Mouse (Mus musculus): Measurements from ENCODE around the gene Wdr24.
A peak's percentile ranks its signal among the peaks of the same experiment; 100 is the strongest.
"Not testable (repeated sequence)": the region's sequence is repeated elsewhere in the genome, so short reads cannot be mapped to it uniquely, and the experiment has no call there.

The Wdr24 gene

GRCm38 (mm10) chr17:25807452-25807851 is 16.0 kb upstream of the Wdr24 start:
- DNase-seq (ENCODE audit: low read depth, low spot score): not testable (repeated sequence)

- no peak for DNase-seq (ENCODE audit: low read depth, low spot score)
These were observed 15.4 kb upstream of the Wdr24 start for GRCm38 (mm10) chr17:25808028-25808427.

- DNase-seq (ENCODE audit: low read depth, low spot score): peak; percentile 92
These were observed 14.4 kb upstream of the Wdr24 start, which contains the start of gene Fbxl16 for GRCm38 (mm10) chr17:25808789-25809605. TSS of gene Fbxl16 (plus strand) at chr17:25809085.

GRCm38 (mm10) chr17:25809606-25810340 is 13.7 kb upstream of the Wdr24 start:
- DNase-seq (ENCODE audit: low read depth, low spot score): no peak

- DNase-seq (ENCODE audit: low read depth, low spot score): no peak
These were observed 12.5 kb upstream of the Wdr24 start for GRCm38 (mm10) chr17:25810890-25811289.

DNA sequence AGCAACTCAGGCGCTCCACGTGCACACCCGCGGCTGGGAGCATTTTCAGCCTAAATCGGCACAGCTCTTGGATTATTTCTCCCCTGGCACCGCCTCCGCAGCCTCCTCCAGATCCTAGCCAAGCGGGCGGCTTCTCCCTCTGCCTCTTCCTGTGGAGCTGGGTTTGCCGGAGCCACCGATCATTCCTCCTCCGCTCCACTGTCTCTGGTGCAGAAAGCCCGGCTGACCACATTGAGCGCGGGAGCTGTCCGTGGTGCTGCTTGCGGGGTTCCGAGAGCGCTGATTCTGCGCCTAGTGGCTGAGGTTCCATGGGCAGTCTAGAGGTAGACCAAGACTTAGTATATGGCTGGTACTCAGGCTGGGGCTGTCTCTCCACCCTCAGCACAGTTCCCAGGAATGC is 10.0 kb upstream of the Wdr24 start:
- DNase-seq (ENCODE audit: low read depth, low spot score): peak; percentile 91

- DNase-seq (ENCODE audit: low read depth, low spot score): no peak
These were observed 5.8 kb upstream of the Wdr24 start for GRCm38 (mm10) chr17:25817662-25818061.

DNA sequence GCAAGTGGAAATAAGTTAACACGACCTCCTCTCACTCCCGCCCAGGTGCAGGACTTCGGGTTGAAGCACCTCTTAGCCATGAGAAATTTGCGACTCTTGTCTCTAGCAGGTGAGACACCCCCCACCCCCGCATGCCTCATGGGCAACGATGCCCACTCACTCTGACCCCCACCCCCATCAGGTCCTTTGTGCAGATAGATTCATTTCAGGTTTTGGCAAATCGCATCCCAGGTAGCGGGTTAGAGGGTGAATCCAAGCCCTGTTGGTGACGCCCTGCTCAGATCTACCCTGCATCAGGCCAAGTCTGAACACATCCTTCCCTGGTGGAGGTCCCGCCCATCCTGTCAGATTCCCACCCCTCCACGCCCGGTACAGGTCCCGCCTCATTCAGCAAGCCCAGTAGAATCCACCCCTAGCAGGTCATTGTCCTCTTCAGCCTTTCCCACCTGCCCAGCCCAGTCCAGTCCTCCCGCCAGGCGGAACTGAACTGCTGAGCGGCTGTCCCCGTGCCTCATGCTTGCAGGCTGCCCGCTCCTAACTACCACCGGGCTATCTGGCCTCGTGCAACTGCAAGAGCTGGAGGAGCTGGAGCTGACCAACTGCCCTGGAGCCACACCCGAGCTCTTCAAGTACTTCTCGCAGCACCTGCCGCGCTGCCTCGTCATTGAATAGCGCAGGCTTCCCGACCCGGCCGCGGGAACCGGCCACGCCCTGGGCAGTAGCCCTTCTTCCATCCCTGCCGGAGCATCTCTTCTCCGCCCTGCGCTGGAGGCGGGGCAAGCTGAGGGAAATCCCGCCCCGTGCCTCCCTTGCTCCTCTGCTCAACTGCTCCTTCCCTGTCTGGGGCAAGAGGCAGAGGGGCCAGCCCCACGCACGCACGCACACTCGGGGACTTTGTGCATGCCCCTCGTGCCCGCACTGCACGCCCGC is 4.3 kb upstream of the Wdr24 start:
- peak; percentile 82 for DNase-seq (ENCODE audit: low read depth, low spot score)

DNA sequence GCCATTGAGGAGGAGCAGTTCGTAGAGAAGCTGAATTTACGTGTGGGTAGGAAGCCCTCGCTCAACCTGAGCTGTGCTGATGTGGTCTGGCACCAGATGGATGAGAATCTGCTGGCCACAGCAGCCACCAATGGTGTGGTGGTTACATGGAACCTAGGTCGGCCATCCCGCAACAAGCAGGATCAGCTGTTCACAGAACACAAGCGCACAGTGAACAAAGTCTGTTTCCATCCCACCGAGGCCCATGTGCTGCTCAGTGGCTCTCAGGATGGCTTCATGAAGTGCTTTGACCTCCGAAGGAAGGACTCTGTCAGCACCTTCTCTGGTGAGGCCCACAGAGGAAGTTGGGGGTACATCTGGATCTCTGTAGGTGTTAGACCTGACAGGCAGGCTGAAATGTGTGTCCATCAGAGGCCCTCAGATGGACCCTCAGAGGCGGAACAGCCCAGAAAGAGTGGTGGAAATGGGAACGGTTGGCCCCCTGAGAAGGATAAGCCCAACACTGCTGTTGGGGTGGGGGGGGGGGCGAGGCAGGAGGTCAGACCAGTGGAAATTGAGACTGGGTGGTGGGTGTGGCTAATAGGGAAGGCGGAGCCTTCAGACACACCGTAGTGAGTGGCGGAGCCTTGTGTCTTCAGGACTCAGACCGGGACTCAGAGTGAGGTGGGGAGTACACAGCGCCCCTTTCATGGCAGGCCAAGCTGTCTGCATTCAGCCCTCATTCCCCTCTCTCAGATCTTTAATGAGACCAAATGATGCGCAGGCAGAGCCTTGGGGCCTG is 1.1 kb downstream of the Wdr24 start:
- peak; percentile 50 for DNase-seq (ENCODE audit: low read depth, low spot score)

DNA sequence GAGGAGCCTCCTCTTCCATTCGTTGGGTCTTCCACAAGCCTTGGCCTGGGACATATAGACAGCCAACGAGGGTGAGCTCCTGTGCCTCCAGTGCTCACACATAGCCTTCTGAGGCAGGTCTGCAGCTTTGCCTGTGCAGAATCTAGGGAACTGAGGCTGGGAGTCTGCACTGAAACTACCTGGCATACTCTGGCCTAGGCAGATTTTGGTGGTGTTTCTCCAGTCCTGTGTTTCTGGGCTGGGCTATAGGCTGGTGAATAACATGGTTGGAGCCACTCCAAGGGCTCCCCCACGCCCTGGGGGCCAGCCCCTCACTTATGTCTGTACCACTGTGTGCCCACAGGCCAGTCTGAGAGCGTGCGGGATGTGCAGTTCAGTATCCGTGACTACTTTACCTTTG is 1.9 kb downstream of the Wdr24 start:
- no peak for DNase-seq (ENCODE audit: low read depth, low spot score)

DNA sequence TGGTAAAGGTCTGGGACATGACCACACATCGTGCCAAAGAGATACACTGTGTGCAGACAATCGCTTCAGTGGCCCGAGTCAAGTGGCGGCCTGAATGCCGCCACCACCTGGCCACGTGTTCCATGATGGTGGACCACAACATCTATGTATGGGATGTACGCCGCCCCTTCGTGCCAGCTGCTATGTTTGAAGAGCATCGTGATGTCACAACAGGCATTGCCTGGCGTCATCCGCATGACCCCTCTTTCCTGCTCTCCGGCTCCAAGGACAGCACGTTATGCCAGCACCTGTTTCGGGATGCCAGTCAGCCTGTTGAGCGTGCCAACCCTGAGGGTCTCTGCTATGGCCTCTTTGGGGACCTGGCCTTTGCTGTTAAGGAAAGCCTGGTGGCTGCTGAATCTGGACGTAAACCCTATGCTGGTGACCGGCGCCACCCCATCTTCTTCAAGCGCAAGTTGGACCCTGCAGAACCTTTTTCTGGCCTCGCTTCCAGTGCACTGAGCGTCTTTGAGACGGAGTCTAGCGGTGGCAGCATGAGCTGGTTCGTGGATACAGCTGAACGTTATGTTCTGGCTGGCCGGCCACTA is 2.6 kb downstream of the Wdr24 start:
- DNase-seq (ENCODE audit: low read depth, low spot score): no peak

DNA sequence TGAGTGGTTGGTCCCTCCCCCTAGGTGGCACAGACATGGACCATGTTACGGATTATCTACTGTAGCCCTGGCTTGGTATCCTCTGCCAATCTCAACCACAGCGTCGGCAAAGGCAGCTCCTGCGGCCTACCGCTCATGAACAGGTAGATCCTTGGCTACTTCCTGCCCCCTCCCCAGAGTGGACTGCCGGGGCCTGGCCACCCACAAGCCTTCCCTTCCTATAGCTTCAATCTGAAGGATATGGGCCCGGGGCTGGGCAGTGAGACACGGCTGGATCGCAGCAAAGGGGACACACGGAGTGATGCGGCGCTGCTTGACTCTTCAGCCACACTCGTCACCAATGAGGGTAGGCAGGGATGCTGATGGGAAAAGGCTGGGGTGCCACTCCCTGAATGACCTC is 3.6 kb downstream of the Wdr24 start:
- no peak for DNase-seq (ENCODE audit: low read depth, low spot score)

GRCm38 (mm10) chr17:25827546-25828222 is 4.3 kb downstream of the Wdr24 start:
- no peak for DNase-seq (ENCODE audit: low read depth, low spot score)

DNA sequence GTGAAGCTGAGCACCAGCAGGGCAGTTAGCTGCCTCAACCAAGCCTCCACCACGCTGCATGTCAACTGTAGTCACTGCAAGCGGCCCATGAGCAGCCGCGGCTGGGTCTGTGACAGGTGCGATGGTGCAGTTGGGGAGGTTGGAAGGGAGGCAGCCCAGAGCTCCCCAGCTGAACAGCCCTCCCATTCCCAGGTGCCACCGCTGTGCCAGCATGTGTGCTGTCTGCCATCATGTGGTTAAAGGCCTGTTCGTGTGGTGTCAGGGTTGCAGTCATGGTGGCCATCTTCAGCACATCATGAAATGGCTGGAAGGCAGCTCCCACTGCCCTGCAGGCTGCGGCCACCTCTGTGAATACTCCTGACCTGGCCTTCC is 4.8 kb downstream of the Wdr24 start:
- DNase-seq (ENCODE audit: low read depth, low spot score): no peak

DNA sequence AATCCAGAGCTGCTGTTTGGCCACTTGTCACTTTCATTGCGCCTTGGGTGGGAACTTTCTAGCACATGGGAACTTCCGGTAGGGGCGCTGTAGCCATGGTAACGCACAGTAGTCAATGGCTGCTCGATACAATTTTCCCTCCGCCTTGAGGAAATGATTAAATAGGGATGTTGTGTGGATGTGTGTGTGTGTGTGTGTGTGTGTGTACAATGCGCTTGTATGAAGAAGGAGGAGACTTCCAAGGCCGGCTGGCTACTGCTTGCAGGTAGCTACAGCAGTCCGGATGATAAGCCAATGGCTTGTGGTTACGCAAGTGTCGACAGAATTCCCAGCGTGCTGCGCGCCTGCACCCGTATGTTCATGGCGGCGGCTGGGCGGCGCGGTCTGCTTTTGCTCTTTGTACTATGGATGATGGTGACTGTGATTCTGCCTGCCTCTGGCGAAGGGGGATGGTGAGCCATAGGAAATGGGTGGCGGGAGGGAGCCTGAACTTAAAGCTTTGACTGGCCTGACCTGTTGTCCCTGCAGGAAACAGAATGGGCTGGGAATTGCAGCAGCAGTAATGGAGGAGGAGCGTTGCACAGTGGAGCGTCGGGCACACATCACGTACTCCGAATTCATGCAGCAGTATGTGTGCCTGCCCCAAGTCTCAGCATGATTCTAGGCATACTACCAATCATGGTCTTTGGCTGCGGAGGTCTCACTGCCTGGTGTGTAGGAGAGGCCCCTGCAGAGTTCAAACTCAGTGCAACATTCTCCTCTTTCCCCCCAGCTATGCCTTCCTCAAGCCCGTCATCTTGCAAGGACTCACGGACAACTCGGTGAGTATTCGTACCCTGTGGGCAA is 5.5 kb downstream of the Wdr24 start, which contains the start of gene Jmjd8:
Gene Jmjd8, plus strand, starts transcription at position 156 of the 846 bp plus-strand sequence.
- peak; percentile 88 for DNase-seq (ENCODE audit: low read depth, low spot score)

GRCm38 (mm10) chr17:25829558-25830017 is 6.2 kb downstream of the Wdr24 start:
- no peak for DNase-seq (ENCODE audit: low read depth, low spot score)

DNA sequence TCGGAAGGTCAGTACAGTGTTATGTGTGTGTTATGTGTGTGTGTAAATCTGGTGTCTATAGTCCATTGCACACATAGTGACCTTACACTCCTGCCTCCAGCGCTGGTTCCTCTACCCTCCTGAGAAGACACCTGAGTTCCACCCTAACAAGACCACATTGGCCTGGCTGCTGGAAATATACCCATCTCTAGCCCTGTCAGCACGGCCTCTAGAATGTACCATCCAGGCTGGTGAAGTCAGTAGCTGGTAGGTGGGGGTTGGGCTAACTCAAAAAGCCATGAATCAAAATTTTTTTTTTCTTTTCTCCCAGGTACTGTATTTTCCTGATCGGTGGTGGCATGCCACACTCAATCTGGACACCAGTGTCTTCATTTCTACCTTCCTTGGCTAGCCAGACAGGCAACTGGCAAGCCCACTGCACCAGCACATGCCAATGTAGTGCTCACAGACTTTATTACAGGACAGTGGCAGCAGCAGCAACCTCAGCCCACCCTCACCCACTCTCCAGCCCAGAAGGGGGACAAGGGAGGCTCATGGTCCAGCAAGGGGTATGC is 6.8 kb downstream of the Wdr24 start:
- no peak for DNase-seq (ENCODE audit: low read depth, low spot score)

- no peak for DNase-seq (ENCODE audit: low read depth, low spot score)
These were observed 7.5 kb downstream of the Wdr24 start for GRCm38 (mm10) chr17:25830806-25831431.

Measured in R1 (cell line).